Mouse (Mus musculus) bone marrow, adult 2 months (tissue): ENCODE data around the gene Mrpl4.

Experiments used
- CTCF ChIP-seq: fragments of 200-500 bp; IDR thresholded peaks from 2 replicates; pipeline ENCODE4 v1.5.1; 2011; ENCODE audit warnings: low read length, control low read depth; ENCODE audit not compliant: control insufficient read depth, insufficient read depth
- POLR2A ChIP-seq: fragments of 200-500 bp; IDR thresholded peaks from 2 replicates; pipeline ENCODE4 v1.6.1; 2011; ENCODE audit warnings: low read depth, mild to moderate bottlenecking, control low read depth, low read length, borderline replicate concordance; ENCODE audit not compliant: control insufficient read depth

- TF ChIP-seq CTCF (no peak), POLR2A (peak; percentile 41; the same call in 1 of the 2 replicates)
These were observed 12.4 kb downstream of the Mrpl4 start for GRCm38 (mm10) chr9:21014691-21015570.
